Mouse (Mus musculus): ENCODE results near the gene Recql5. TPM values are rescaled to one million over a fixed set of nuclear protein-coding genes. Genes with fewer than 3 reads are reported as not detected.

Recql5 gene
- total RNA-seq, 2 experiments from 2014 or later: 36.6 to 39.3 TPM

GRCm38 (mm10) chr11:115903384-115904230, 29.7 kb downstream of the Recql5 start:
- Histone ChIP-seq H3K4me3 (peak overlapping the region; percentile 11; the same call in 1 of the 2 replicates), H3K27ac (no peak overlapping the region; the same call in 1 of the 2 replicates)
- no peak for TF ChIP-seq CTCF (conservative IDR thresholded peaks at IDR 0.05)
- DNase-seq (ENCODE audit: low spot score in 2 of 2): no peak

- no peak for TF ChIP-seq CTCF (conservative IDR thresholded peaks at IDR 0.05)
- Histone ChIP-seq H3K4me3 (no peak overlapping the region), H3K27ac (no peak overlapping the region)
- DNase-seq (ENCODE audit: low spot score in 2 of 2): no peak
Observed at GRCm38 (mm10) chr11:115902831-115903230, 30.4 kb downstream of the Recql5 start.

- DNase-seq (ENCODE audit: low spot score in 2 of 2): no peak
- H3K27ac ChIP-seq: no peak overlapping the region
- TF ChIP-seq CTCF (conservative IDR thresholded peaks at IDR 0.05): no peak
- H3K4me3 ChIP-seq: no peak overlapping the region
Observed at GRCm38 (mm10) chr11:115902177-115902576, 31.1 kb downstream of the Recql5 start.

- no peak overlapping the region for H3K4me3 ChIP-seq
- no peak for DNase-seq (ENCODE audit: low spot score in 2 of 2)
- TF ChIP-seq CTCF (conservative IDR thresholded peaks at IDR 0.05): no peak
Observed at GRCm38 (mm10) chr11:115901338-115902161, 31.7 kb downstream of the Recql5 start.

GRCm38 (mm10) chr11:115900561-115901337, 32.5 kb downstream of the Recql5 start:
- Histone ChIP-seq H3K4me3 (no peak overlapping the region), H3K27ac (no peak overlapping the region)
- no peak for DNase-seq (ENCODE audit: low spot score in 2 of 2)
- no peak for TF ChIP-seq CTCF (conservative IDR thresholded peaks at IDR 0.05)

More at GRCm38 (mm10) chr11:115901338-115902161, 31.7 kb downstream of the Recql5 start:
- H3K27ac ChIP-seq: no peak overlapping the region

GRCm38 (mm10) chr11:115899486-115900266, 33.6 kb downstream of the Recql5 start, which contains the start of gene Smim5:
Gene Smim5, plus strand, starts transcription at chr11:115899966.
- H3K27ac ChIP-seq: 0 out of 2 replicates have a peak within 1 kb of the TSS, but pooled peaks have one; percentile 5
- TF ChIP-seq CTCF (conservative IDR thresholded peaks at IDR 0.05): no peak
- no peak within 1 kb of the TSS for H3K4me3 ChIP-seq
- DNase-seq (ENCODE audit: low spot score in 2 of 2): no peak

- TF ChIP-seq CTCF (conservative IDR thresholded peaks at IDR 0.05): peak; percentile 86
Observed at GRCm38 (mm10) chr11:115898886-115899285, 34.4 kb downstream of the Recql5 start.

GRCm38 (mm10) chr11:115898446-115898845, 34.8 kb downstream of the Recql5 start:
- no peak overlapping the region for H3K27ac ChIP-seq
- DNase-seq (ENCODE audit: low spot score in 2 of 2): no peak
- H3K4me3 ChIP-seq: no peak overlapping the region
- no peak for TF ChIP-seq CTCF (conservative IDR thresholded peaks at IDR 0.05)

More at GRCm38 (mm10) chr11:115898886-115899285, 34.4 kb downstream of the Recql5 start:
- Histone ChIP-seq H3K4me3 (no peak overlapping the region), H3K27ac (0 out of 2 replicates have a peak overlapping the region, but pooled peaks have one; percentile 5)
- peak; percentile 50 to 72 for DNase-seq (ENCODE audit: low spot score in 2 of 2)

- no peak overlapping the region for H3K27ac ChIP-seq
- DNase-seq (ENCODE audit: low spot score in 2 of 2): no peak
- H3K4me3 ChIP-seq: no peak overlapping the region
- peak; percentile 61 for TF ChIP-seq CTCF (conservative IDR thresholded peaks at IDR 0.05)
Observed at GRCm38 (mm10) chr11:115894755-115895520, 38.3 kb downstream of the Recql5 start.

- no peak overlapping the region for H3K4me3 ChIP-seq
- DNase-seq (ENCODE audit: low spot score in 2 of 2): no peak
- no peak overlapping the region for H3K27ac ChIP-seq
- TF ChIP-seq CTCF (conservative IDR thresholded peaks at IDR 0.05): no peak
Observed at GRCm38 (mm10) chr11:115893071-115893470, 40.2 kb downstream of the Recql5 start.

- H3K27ac ChIP-seq: no peak overlapping the region
- no peak for DNase-seq (ENCODE audit: low spot score in 2 of 2)
- no peak for TF ChIP-seq CTCF (conservative IDR thresholded peaks at IDR 0.05)
- no peak overlapping the region for H3K4me3 ChIP-seq
Observed at GRCm38 (mm10) chr11:115892213-115892612, 41.1 kb downstream of the Recql5 start.
